Mouse (Mus musculus) E14TG2a.4 (cell line): ENCODE measurements at regions not wholly inside any gene's neighbourhood (a gene's known extent, or its start where the extent isn't known, plus 50 kb on each side); places are given as distances from the start of the nearest gene placed in this dataset.
A peak's percentile ranks its signal among the peaks of the same experiment; 100 is the strongest.

ENCODE experiments used
- CTCF ChIP-seq: conservative IDR thresholded peaks from 2 replicates; pipeline ENCODE4 v1.5.1; 2014; ENCODE audit warnings: low read length
- NANOG ChIP-seq: IDR thresholded peaks from 2 replicates; pipeline ENCODE4 v1.6.1; 2014; ENCODE audit warnings: borderline replicate concordance, low read length, mixed read lengths

GRCm38 (mm10) chrX:80220754-80221153 is 549.5 kb upstream of the Mageb16 start:
- TF ChIP-seq CTCF (no peak), NANOG (peak; percentile 58; the same call in 1 of the 2 replicates)
